In genomic region chr13:63900679-63901302, GRCm38 (mm10) we compare ENCODE assay signal across 8 mouse cellular contexts.
DNase-seq lines count a peak whose midpoint lies in the region; ATAC-seq and TF ChIP-seq lines count a peak whose summit lies in the region.

No protein-coding gene starts in this region.

- peak overlapping the region; percentile 47 for H3K9ac ChIP-seq in embryonic facial prominence, embryonic 14.5 days (ENCODE audit: low read depth, low read length)
- peak overlapping the region; percentile 47; the same call in 1 of the 2 replicates for H3K9ac ChIP-seq in hindbrain, embryonic 12.5 days
- 0 out of 2 replicates have a peak overlapping the region, but pooled peaks have one; percentile 6 for H3K9ac ChIP-seq in midbrain, embryonic 14.5 days (replicated peaks; ENCODE audit: low read length)

- H3K27me3 ChIP-seq in embryonic facial prominence, embryonic 14.5 days (replicated peaks; ENCODE audit: control insufficient read depth, insufficient read depth, low read length): no peaks in the 10 kb centered on the region; the same call in 1 of the 2 replicates
- H3K27me3 ChIP-seq in hindbrain, embryonic 12.5 days: peaks cover 19% of the 10 kb centered on the region
- peaks cover 25% of the 10 kb centered on the region for H3K27me3 ChIP-seq in midbrain, embryonic 14.5 days (ENCODE audit: control insufficient read depth, insufficient read depth, low read length)

- H3K4me2 ChIP-seq in embryonic facial prominence, embryonic 14.5 days (ENCODE audit: low read depth, low read length): peak overlapping the region; percentile 66
- H3K4me2 ChIP-seq in hindbrain, embryonic 12.5 days (replicated peaks): peak overlapping the region; percentile 65
- peak overlapping the region; percentile 71 for H3K4me2 ChIP-seq in midbrain, embryonic 14.5 days (ENCODE audit: low read length)

- DNase-seq in layer of hippocampus, adult 2 months (ENCODE audit: low spot score in 2 of 2): no peak
- DNase-seq in layer of hippocampus, postnatal 10 days (ENCODE audit: low spot score in 2 of 2): no peak
- DNase-seq in embryonic facial prominence, embryonic 14.5 days (ENCODE audit: low spot score): no peak
- DNase-seq in midbrain, embryonic 14.5 days: peak; percentile 26
- no peak for DNase-seq in left cerebral cortex, postnatal 14 days (ENCODE audit: low spot score in 2 of 2)
- DNase-seq in thymus, postnatal 25 days: no peak
- no peak for DNase-seq in frontal cortex, postnatal 25 days (ENCODE audit: low spot score in 2 of 2)

- intact Hi-C loops in left cerebral cortex, postnatal 14 days (cut with DNase I): no loop called here

- WGBS in embryonic facial prominence, embryonic 14.5 days: 21% methylated on average over 12 of the region's 12 CpGs
- WGBS in hindbrain, embryonic 12.5 days: 21% methylated on average over 12 of the region's 12 CpGs
- WGBS in midbrain, embryonic 14.5 days: 10% methylated on average over 12 of the region's 12 CpGs

- H3K4me1 ChIP-seq in embryonic facial prominence, embryonic 14.5 days (ENCODE audit: control insufficient read depth, insufficient read depth, low read length): peaks cover 24% of the 10 kb centered on the region
- H3K4me1 ChIP-seq in hindbrain, embryonic 12.5 days: peaks cover 17% of the 10 kb centered on the region
- H3K4me1 ChIP-seq in midbrain, embryonic 14.5 days (ENCODE audit: control insufficient read depth, insufficient read depth, low read length): peaks cover 17% of the 10 kb centered on the region

- H3K9me3 ChIP-seq in embryonic facial prominence, embryonic 14.5 days (ENCODE audit: control insufficient read depth, low read length): no peaks in the 10 kb centered on the region
- no peaks in the 10 kb centered on the region for H3K9me3 ChIP-seq in hindbrain, embryonic 12.5 days (replicated peaks)
- no peaks in the 10 kb centered on the region for H3K9me3 ChIP-seq in midbrain, embryonic 14.5 days (ENCODE audit: control insufficient read depth, low read length)

- H3K36me3 ChIP-seq in embryonic facial prominence, embryonic 14.5 days (ENCODE audit: control insufficient read depth, insufficient read depth, low read length): 0 out of 2 replicates have a peak, but pooled peaks cover 12% of the 10 kb centered on the region
- peaks cover 6% of the 10 kb centered on the region for H3K36me3 ChIP-seq in hindbrain, embryonic 12.5 days
- H3K36me3 ChIP-seq in midbrain, embryonic 14.5 days (ENCODE audit: control insufficient read depth, insufficient read depth, low read length): no peaks in the 10 kb centered on the region

- TF ChIP-seq CTCF in layer of hippocampus, adult 2 months (conservative IDR thresholded peaks at IDR 0.05): no peak

- H3K4me3 ChIP-seq in layer of hippocampus, adult 2 months: peak overlapping the region; percentile 52
- peak overlapping the region; percentile 24 for H3K4me3 ChIP-seq in embryonic facial prominence, embryonic 14.5 days (ENCODE audit: low read depth, low read length)
- H3K4me3 ChIP-seq in hindbrain, embryonic 12.5 days: peak overlapping the region; percentile 31
- peak overlapping the region; percentile 32 for H3K4me3 ChIP-seq in midbrain, embryonic 14.5 days (replicated peaks; ENCODE audit: low read depth, low read length)

- peak overlapping the region; percentile 80; the same call in 1 of the 2 replicates for H3K27ac ChIP-seq in layer of hippocampus, adult 2 months
- H3K27ac ChIP-seq in embryonic facial prominence, embryonic 14.5 days (replicated peaks; ENCODE audit: low read depth, low read length): peak overlapping the region; percentile 79
- H3K27ac ChIP-seq in hindbrain, embryonic 12.5 days: no peak overlapping the region
- H3K27ac ChIP-seq in midbrain, embryonic 14.5 days (replicated peaks; ENCODE audit: low read depth, low read length): no peak overlapping the region

- ATAC-seq in embryonic facial prominence, embryonic 14.5 days (ENCODE audit: low read depth): 0 out of 2 replicates have a peak, but pooled peaks have one; percentile 7
- ATAC-seq in hindbrain, embryonic 12.5 days (ENCODE audit: low FRiP score): peak; percentile 44; the same call in 1 of the 2 replicates
- ATAC-seq in midbrain, embryonic 14.5 days (ENCODE audit: low FRiP score, low TSS enrichment): peak; percentile 49

Comparison
In these comparisons a context has a peak if more than half of its experiments do, and no peak if none do; other contexts are left out.
1. H3K27ac ChIP-seq: peak in layer of hippocampus, adult 2 months (single experiment) and embryonic facial prominence, embryonic 14.5 days (single experiment); none in hindbrain, embryonic 12.5 days (single experiment) and midbrain, embryonic 14.5 days (single experiment).
2. Peak in every context shown above with its lines, with median percentiles within 50 percentile points of each other: H3K4me3 ChIP-seq, ATAC-seq, H3K4me2 ChIP-seq and H3K9ac ChIP-seq.